Mouse (Mus musculus) liver, embryonic 12.5 days (tissue): ENCODE measurements around the gene Doxl2. TPM values are rescaled to one million over a fixed set of nuclear protein-coding genes. Genes with fewer than 3 reads are reported as not detected.
"Not testable (repeated sequence)": the region's sequence is repeated elsewhere in the genome, so short reads cannot be mapped to it uniquely, and the experiment has no call there.

Source experiments
- ATAC-seq: fragments of 200-750 bp; cut with Nextera tagmentation; 2 replicates; pipeline ENCODE4 v1.8.0; 2017; ENCODE audit warnings: moderate number of reproducible peaks, mild to moderate bottlenecking, moderate library complexity
- H3K27ac ChIP-seq: fragments of 300-500 bp; sonication (generic); 2 replicates; pipeline ENCODE4 v1.5.1; 2016; ENCODE audit warnings: mild to moderate bottlenecking
- H3K27me3 ChIP-seq: fragments of 300-500 bp; sonication (generic); replicated peaks from 2 replicates; pipeline ENCODE4 v1.6.1; 2016; ENCODE audit warnings: mild to moderate bottlenecking, moderate library complexity
- H3K36me3 ChIP-seq: fragments of 300-500 bp; sonication (generic); 2 replicates; pipeline ENCODE4 v1.6.1; 2016; ENCODE audit warnings: mild to moderate bottlenecking, moderate library complexity
- H3K4me1 ChIP-seq: fragments of 300-500 bp; sonication (generic); 2 replicates; pipeline ENCODE4 v1.6.1; 2016
- H3K4me2 ChIP-seq: fragments of 300-500 bp; sonication (generic); 2 replicates; pipeline ENCODE4 v1.6.1; 2016; ENCODE audit warnings: mild to moderate bottlenecking, moderate library complexity
- H3K4me3 ChIP-seq: fragments of 300-500 bp; sonication (generic); 2 replicates; pipeline ENCODE4 v1.5.1; 2016; ENCODE audit warnings: mild to moderate bottlenecking, moderate library complexity
- H3K9ac ChIP-seq: fragments of 300-500 bp; sonication (generic); 2 replicates; pipeline ENCODE4 v1.6.1; 2016; ENCODE audit warnings: mild to moderate bottlenecking, moderate library complexity
- H3K9me3 ChIP-seq: fragments of 300-500 bp; sonication (generic); replicated peaks from 2 replicates; pipeline ENCODE4 v1.6.1; 2016; ENCODE audit warnings: mild to moderate bottlenecking, moderate library complexity
- WGBS: fragments of 180-500 bp; shearing (Covaris S2); methylation state at CpG from one replicate; pipeline ENCODE4 v1.1.7; 2016; ENCODE audit not compliant: insufficient replicate concordance; 5-methylcytosine and 5-hydroxymethylcytosine counted together
- polyA plus RNA-seq: library from polyadenylated mRNA; unstranded; fragments of >200 nt; fragmentation: Nextera tagmentation; extraction: Ambion mirVana; gene quantifications from 2 replicates; pipeline ENCODE4 v1.2.1, GENCODE M21; 2016

Doxl2 gene
- not detected in 2 replicates for polyA plus RNA-seq

DNA sequence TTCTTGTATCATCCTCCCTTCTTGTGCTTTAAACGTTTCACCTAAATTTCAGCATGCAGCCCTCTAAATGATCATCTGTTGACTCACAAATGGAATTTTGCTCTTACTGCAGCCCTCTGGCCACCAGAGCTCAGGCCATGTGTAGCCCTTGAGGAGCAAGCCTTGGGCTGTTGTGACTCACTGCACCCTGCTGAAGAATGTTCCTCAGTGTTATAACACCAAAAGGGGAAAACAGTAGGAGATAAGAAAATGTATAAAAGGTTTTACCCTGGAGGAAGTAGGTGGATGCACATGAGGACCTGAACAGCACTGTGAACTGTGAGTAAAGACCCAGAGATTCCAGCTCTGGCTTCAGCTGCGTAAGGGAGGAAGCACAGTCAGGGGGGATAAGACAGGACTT is at the start of gene Doxl2:
Gene Doxl2, plus strand, starts transcription at position 301 of the 400 bp plus-strand sequence.
- ATAC-seq = no peak

GRCm38 (mm10) chr6:48929595-48929994 is 45.2 kb upstream of the Doxl2 start, which contains the start of gene 1600015I10Rik:
1600015I10Rik (plus strand) TSS chr6:48929895.
- Histone ChIP-seq H3K27me3 (no peaks in the 10 kb centered on the region), H3K4me2 (no peak within 1 kb of the TSS), H3K4me1 (no peaks in the 10 kb centered on the region), H3K27ac (no peak within 1 kb of the TSS), H3K4me3 (no peak within 1 kb of the TSS), H3K9ac (no peak within 1 kb of the TSS), H3K9me3 (no peaks in the 10 kb centered on the region), H3K36me3 (no peaks in the 10 kb centered on the region)
- 68% methylated on average over 5 of the region's 5 CpGs for WGBS
- no peak for ATAC-seq

More for the DNA sequence above, at the start of gene Doxl2:
- H3K27ac ChIP-seq = no peak within 1 kb of the TSS
- no peak within 1 kb of the TSS for H3K4me3 ChIP-seq
- no peak within 1 kb of the TSS for H3K4me2 ChIP-seq
- no peaks in the 10 kb centered on the region for H3K36me3 ChIP-seq
- 69% methylated on average over 2 of the region's 2 CpGs for WGBS
- no peaks in the 10 kb centered on the region for H3K4me1 ChIP-seq
- no peaks in the 10 kb centered on the region for H3K9me3 ChIP-seq
- H3K27me3 ChIP-seq = no peaks in the 10 kb centered on the region
- H3K9ac ChIP-seq = no peak within 1 kb of the TSS

GRCm38 (mm10) chr6:48949596-48949995 is 25.2 kb upstream of the Doxl2 start:
- Histone ChIP-seq H3K27ac (no peak overlapping the region), H3K4me1 (no peaks in the 10 kb centered on the region), H3K4me2 (no peak overlapping the region), H3K36me3 (no peaks in the 10 kb centered on the region), H3K9ac (no peak overlapping the region), H3K4me3 (no peak overlapping the region), H3K9me3 (peaks cover under 1% of the 10 kb centered on the region; the same call in 1 of the 2 replicates), H3K27me3 (no peaks in the 10 kb centered on the region)
- no peak for ATAC-seq
- 43% methylated on average over 2 of the region's 2 CpGs for WGBS

- Histone ChIP-seq H3K9ac (no peak overlapping the region), H3K4me2 (no peak overlapping the region), H3K36me3 (no peaks in the 10 kb centered on the region), H3K4me1 (no peaks in the 10 kb centered on the region), H3K27me3 (no peaks in the 10 kb centered on the region), H3K27ac (no peak overlapping the region), H3K4me3 (no peak overlapping the region), H3K9me3 (no peaks in the 10 kb centered on the region)
- no peak for ATAC-seq
- WGBS = 68% methylated on average over 5 of the region's 5 CpGs
These were observed 24.1 kb upstream of the Doxl2 start for GRCm38 (mm10) chr6:48950676-48951075.

DNA sequence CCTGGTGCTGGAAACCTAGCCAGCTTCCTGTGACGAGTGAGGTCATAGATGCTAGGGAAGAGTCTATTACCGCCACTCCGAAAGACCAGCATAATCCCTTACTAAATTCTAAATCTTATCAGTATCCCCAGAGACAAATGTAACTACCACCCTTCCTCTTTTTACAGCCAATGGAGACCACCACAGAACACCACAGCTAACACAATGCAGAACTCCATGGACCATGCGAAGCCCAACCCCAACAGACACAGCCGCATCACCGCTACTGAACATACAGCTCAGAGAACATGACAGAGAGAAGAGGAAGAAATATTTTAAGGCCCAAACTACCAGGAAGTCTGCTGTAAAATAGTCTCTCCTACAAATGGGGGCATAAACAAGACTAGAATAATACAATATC is 23.1 kb upstream of the Doxl2 start:
- no peak overlapping the region for H3K9ac ChIP-seq
- WGBS = 40% methylated on average over 6 of the region's 6 CpGs
- no peaks in the 10 kb centered on the region for H3K36me3 ChIP-seq
- H3K9me3 ChIP-seq = no peaks in the 10 kb centered on the region
- no peak for ATAC-seq
- no peak overlapping the region for H3K4me3 ChIP-seq
- H3K4me1 ChIP-seq = no peaks in the 10 kb centered on the region
- H3K27ac ChIP-seq = no peak overlapping the region
- no peaks in the 10 kb centered on the region for H3K27me3 ChIP-seq
- H3K4me2 ChIP-seq = no peak overlapping the region

- Histone ChIP-seq H3K4me1 (no peaks in the 10 kb centered on the region), H3K27ac (no peak overlapping the region), H3K9ac (no peak overlapping the region), H3K4me3 (no peak overlapping the region), H3K9me3 (no peaks in the 10 kb centered on the region), H3K27me3 (no peaks in the 10 kb centered on the region), H3K36me3 (no peaks in the 10 kb centered on the region), H3K4me2 (no peak overlapping the region)
- 58% methylated on average over 5 of the region's 5 CpGs for WGBS
- no peak for ATAC-seq
These were observed 21.5 kb upstream of the Doxl2 start for GRCm38 (mm10) chr6:48953220-48953619.

GRCm38 (mm10) chr6:48954211-48954610 is 20.6 kb upstream of the Doxl2 start:
- Histone ChIP-seq H3K4me2 (no peak overlapping the region), H3K9ac (no peak overlapping the region), H3K27ac (no peak overlapping the region), H3K27me3 (no peaks in the 10 kb centered on the region), H3K4me3 (no peak overlapping the region), H3K9me3 (no peaks in the 10 kb centered on the region), H3K4me1 (no peaks in the 10 kb centered on the region), H3K36me3 (no peaks in the 10 kb centered on the region)
- WGBS = 68% methylated on average over 5 of the region's 5 CpGs
- no peak for ATAC-seq

DNA sequence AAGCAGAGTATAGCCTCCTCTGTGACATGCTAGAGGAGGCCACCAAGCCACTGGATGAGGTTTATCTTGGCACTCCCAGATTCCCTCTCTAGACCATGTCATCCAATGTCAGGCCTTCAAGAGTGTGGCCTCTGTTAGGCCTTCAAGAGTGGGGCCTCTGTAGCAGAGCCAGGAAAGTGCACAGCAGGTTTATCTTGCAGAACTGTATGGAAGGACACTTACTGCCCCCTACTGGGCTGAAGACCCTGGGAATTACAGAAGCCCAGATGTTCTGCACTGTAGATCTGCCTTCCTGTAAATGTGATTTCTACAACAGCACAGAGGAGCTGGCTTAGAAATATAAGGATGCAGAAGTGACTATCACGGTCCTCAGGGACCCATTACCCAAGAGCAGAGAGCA is 19.8 kb upstream of the Doxl2 start:
- H3K4me3 ChIP-seq = no peak overlapping the region
- no peak for ATAC-seq
- 35% methylated on average over 1 of the region's 1 CpGs for WGBS
- H3K27me3 ChIP-seq = no peaks in the 10 kb centered on the region
- H3K9me3 ChIP-seq = no peaks in the 10 kb centered on the region
- no peaks in the 10 kb centered on the region for H3K4me1 ChIP-seq
- no peak overlapping the region for H3K27ac ChIP-seq
- no peak overlapping the region for H3K4me2 ChIP-seq
- H3K9ac ChIP-seq = no peak overlapping the region
- H3K36me3 ChIP-seq = no peaks in the 10 kb centered on the region

DNA sequence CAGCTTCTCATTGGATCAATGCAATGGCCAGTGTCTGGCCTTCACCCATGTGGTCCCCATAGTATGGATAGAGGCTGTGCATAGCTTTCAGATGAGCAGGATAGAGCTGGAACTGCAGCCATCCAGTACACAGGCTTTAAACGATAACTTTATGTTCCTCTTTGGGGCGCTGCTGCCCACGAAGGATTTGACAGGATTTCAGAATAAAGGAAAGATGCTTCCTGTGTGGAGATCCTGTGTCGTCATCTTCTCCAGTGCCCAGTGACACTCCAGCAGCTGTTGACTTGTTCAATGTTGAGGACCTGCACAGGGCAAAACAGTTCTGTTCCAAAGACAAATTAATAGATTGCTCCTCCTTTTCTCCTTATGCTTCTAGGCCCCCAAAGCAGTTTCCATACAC is 18.0 kb upstream of the Doxl2 start:
- Histone ChIP-seq H3K27ac (no peak overlapping the region), H3K27me3 (no peaks in the 10 kb centered on the region), H3K4me3 (no peak overlapping the region), H3K36me3 (no peaks in the 10 kb centered on the region), H3K4me2 (no peak overlapping the region), H3K9ac (no peak overlapping the region), H3K9me3 (no peaks in the 10 kb centered on the region), H3K4me1 (no peaks in the 10 kb centered on the region)
- no peak for ATAC-seq
- 57% methylated on average over 4 of the region's 4 CpGs for WGBS

DNA sequence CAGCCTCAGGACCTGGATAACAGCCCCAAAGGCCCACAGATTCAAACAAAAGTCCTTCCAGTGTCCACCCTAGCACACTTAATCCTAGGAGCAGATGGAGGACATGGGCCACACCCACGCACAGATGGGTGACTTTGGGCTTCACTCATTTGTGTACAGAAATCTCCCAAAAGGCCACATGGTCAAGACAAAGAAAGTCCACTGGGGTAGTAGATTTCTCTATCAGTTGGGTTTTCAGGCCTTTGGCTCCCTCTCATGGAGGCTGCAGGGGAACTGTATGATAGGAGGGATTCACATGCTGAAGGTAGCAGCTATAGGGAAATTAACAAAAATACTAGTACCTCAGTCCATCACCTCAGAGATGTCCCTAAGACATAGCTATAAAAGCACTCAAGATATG is 16.7 kb upstream of the Doxl2 start:
- 48% methylated on average over 1 of the region's 1 CpGs for WGBS

GRCm38 (mm10) chr6:48959151-48959550 is 15.6 kb upstream of the Doxl2 start:
- H3K4me1 ChIP-seq, H3K9ac ChIP-seq, H3K36me3 ChIP-seq, H3K27me3 ChIP-seq, H3K4me2 ChIP-seq, H3K27ac ChIP-seq, H3K4me3 ChIP-seq, ATAC-seq, H3K9me3 ChIP-seq: not testable (repeated sequence)
- 28% methylated on average over 7 of the region's 7 CpGs for WGBS

More for the DNA sequence above, 16.7 kb upstream of the Doxl2 start:
- Histone ChIP-seq H3K9ac (no peak overlapping the region), H3K4me3 (no peak overlapping the region), H3K4me2 (no peak overlapping the region), H3K9me3 (no peaks in the 10 kb centered on the region), H3K4me1 (no peaks in the 10 kb centered on the region), H3K36me3 (no peaks in the 10 kb centered on the region), H3K27me3 (no peaks in the 10 kb centered on the region), H3K27ac (no peak overlapping the region)
- ATAC-seq = no peak

DNA sequence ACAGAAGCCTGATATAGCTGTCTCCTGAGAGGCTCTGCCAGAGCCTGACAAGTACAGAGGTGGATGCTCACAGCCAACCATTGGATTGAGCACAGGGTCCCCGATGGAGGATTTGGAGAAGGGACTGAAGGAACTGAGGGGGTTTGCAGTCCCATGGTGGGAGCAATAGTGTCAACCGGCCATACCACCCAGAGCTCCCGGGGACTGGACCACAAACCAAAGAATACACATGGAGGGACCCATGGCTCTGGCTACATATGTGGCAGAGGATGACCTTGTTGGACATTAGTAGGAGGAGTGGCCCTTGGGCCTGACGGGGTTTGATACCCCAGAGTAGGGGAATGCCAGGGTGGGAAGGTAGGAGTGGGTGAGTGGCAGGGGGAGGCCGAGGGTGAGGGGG is 8.1 kb upstream of the Doxl2 start:
- not testable (repeated sequence) for H3K27ac ChIP-seq, H3K27me3 ChIP-seq, H3K4me1 ChIP-seq, H3K4me3 ChIP-seq, H3K9me3 ChIP-seq, ATAC-seq, H3K4me2 ChIP-seq, H3K36me3 ChIP-seq, H3K9ac ChIP-seq
- 68% methylated on average over 5 of the region's 5 CpGs for WGBS

GRCm38 (mm10) chr6:48967868-48968267 is 6.9 kb upstream of the Doxl2 start:
- H3K4me2 ChIP-seq = no peak overlapping the region
- no peak overlapping the region for H3K9ac ChIP-seq
- no peaks in the 10 kb centered on the region for H3K27me3 ChIP-seq
- H3K9me3 ChIP-seq = no peaks in the 10 kb centered on the region
- H3K4me1 ChIP-seq = no peaks in the 10 kb centered on the region
- no peak overlapping the region for H3K4me3 ChIP-seq
- H3K27ac ChIP-seq = no peak overlapping the region
- ATAC-seq = no peak
- H3K36me3 ChIP-seq = no peaks in the 10 kb centered on the region
